Mouse (Mus musculus): Measurements from ENCODE around the gene Impad1. TPM values are rescaled to one million over a fixed set of nuclear protein-coding genes. Genes with fewer than 3 reads are reported as not detected.

Impad1 gene
- polyA plus RNA-seq (2014; fragmentation: Illumina TruSeq; extraction: RNeasy Lipid Tissue Mini Kit (QIAGEN cat#74804); ENCODE audit: low read depth, low replicate concordance), result 271 TPM

DNA sequence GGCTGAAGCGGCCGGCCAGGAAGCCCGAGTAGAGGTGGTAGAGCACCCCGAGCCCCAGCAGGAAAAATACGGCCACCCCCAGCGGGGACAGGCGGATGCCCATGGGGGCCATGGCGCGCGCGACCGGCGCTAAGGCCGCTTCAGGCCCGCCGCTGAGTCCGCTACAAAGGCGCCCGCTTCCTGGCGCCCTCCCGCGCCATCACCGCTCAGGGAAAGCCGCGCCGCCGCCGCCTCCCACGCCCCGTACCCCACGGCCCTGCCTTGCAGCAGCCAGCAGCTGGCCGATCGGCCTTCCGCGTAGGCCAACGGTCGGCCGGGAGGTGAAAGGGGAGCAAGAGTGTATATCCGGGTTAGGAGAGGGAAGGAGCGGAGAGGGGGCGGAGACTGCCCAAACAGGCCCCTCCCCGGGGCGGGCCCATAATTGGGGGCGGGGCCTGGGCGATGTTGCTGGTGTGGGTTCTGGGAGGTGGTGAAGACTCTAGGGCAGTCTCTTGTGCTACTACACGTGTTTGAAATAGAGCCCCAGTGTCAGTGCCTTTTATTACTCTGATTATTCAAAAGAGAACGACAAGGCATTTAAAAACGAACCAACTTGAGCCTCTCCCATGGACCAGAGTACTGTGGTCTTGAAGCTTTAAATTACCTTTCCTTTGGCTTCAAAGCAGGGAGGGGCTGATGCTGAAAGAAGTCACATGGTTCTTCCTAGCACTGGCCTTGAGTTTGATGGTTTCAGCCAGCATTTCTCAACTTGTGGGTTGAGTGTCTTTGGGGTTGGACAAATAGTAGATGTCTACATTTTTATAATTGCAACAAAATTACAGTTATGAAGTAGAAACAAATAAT lies at the start of gene Impad1:
Gene Impad1 (minus strand): TSS at position 364 of the 843 bp plus-strand sequence.

